Mouse (Mus musculus): ENCODE results near the gene Cux2. TPM values are rescaled to one million over a fixed set of nuclear protein-coding genes. Genes with fewer than 3 reads are reported as not detected.
A peak's percentile ranks its signal among the peaks of the same experiment; 100 is the strongest.

Gene Cux2
- polyA plus RNA-seq, 1 experiment: 0.62 TPM

DNA sequence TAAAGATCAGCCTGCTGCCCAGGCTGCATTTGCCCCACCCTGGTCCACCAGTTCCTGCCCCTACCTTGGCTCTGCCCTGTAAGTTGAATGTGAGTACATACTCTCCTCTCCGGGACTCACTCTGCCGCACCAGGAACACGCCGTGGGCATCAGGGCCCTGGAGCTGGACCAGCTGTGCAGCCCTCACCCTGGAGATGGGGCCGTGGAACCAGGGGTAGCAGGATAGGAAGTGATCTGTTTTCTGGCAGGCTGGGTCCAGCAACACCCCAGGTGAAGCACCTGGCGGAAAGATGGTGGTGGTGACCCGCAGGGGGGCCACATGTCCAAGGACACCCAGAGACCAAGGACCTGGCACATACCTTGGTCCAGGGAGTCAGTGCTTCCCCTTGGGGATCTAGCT is 231.5 kb downstream of the Cux2 start:
- H3K27me3 ChIP-seq (ENCODE audit: control insufficient read depth, insufficient read depth, insufficient read length): no peaks in the 10 kb centered on the region

DNA sequence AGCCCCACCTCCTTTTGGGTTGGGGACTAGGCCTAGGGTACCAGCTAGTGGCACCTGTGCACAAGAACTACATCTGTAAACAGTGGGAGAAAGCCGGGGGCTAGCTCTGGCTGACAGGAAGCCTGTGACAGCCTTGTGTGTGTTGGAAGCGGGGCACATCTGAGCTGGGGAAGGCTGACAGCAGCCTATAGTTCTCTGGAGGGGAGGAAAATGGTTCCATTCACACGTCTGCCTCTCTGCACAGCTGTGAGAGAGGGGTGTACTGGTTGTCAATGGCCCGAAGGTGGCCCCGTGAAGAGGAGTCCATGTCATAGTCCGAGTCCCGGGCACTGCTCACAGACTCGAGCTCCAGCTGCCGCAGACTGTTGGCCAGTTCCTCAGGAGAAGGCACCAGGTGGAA is 232.4 kb downstream of the Cux2 start:
- Histone ChIP-seq H3K27me3 (ENCODE audit: control insufficient read depth, insufficient read depth, insufficient read length) (no peaks in the 10 kb centered on the region), H3ac (ENCODE audit: control insufficient read depth, insufficient read length) (no peak overlapping the region), H3K79me2 (ENCODE audit: control insufficient read depth, insufficient read depth) (peaks cover 21% of the 10 kb centered on the region), H3K36me3 (ENCODE audit: control insufficient read depth, insufficient read depth) (peaks cover 65% of the 10 kb centered on the region), H3K4me3 (no peak overlapping the region), H3K4me2 (ENCODE audit: low read depth) (no peak overlapping the region)
- no peak for TF ChIP-seq MAX (IDR thresholded peaks at IDR 0.05; ENCODE audit: low read depth)
- TF ChIP-seq POLR2A (IDR thresholded peaks at IDR 0.05; ENCODE audit: insufficient read length, low read depth): peak; percentile 30
- TF ChIP-seq POLR2AphosphoS2 (IDR thresholded peaks at IDR 0.05; ENCODE audit: insufficient read length, low read depth): peak; percentile 44
- TF ChIP-seq TCF3 (IDR thresholded peaks at IDR 0.05; ENCODE audit: insufficient read length, low read depth): no peak

More for the DNA sequence above, 231.5 kb downstream of the Cux2 start:
- Histone ChIP-seq H3K4me2 (ENCODE audit: low read depth) (no peak overlapping the region), H3K79me2 (ENCODE audit: control insufficient read depth, insufficient read depth) (peaks cover 29% of the 10 kb centered on the region), H3ac (ENCODE audit: control insufficient read depth, insufficient read length) (no peak overlapping the region), H3K36me3 (ENCODE audit: control insufficient read depth, insufficient read depth) (peaks cover 59% of the 10 kb centered on the region), H3K4me3 (no peak overlapping the region)
- TF ChIP-seq POLR2A (IDR thresholded peaks at IDR 0.05; ENCODE audit: insufficient read length, low read depth) (peak; percentile 29), POLR2AphosphoS2 (IDR thresholded peaks at IDR 0.05; ENCODE audit: insufficient read length, low read depth) (no peak)

DNA sequence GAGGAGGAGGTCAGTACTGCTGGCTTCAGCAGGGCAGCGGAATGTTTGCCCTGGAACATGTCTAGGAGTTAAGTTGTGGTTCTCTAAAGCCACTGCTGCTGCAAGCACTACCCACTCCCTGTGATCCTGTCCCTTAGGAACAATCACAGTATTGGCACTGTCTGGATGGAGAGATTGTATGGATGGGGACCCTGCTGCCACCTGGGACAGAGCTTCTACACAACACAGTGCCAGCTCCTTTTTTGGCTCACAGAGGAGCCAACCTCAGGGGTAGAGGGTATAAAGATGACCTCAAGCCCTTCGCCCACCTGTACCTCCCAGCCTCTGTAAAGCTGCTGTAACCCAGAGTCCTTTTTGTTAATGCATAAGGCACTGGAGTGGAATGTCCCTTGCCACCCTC is 233.3 kb downstream of the Cux2 start:
- H3K27me3 ChIP-seq (ENCODE audit: control insufficient read depth, insufficient read depth, insufficient read length): no peaks in the 10 kb centered on the region
- TF ChIP-seq POLR2A (IDR thresholded peaks at IDR 0.05; ENCODE audit: insufficient read length, low read depth): peak; percentile 12
- peak; percentile 12 for TF ChIP-seq POLR2AphosphoS2 (IDR thresholded peaks at IDR 0.05; ENCODE audit: insufficient read length, low read depth)
- no peak for TF ChIP-seq TCF12 (IDR thresholded peaks at IDR 0.05; ENCODE audit: insufficient read depth, poor library complexity, severe bottlenecking)
- H3K79me2 ChIP-seq (ENCODE audit: control insufficient read depth, insufficient read depth): peaks cover 11% of the 10 kb centered on the region
- no peak overlapping the region for H3ac ChIP-seq (ENCODE audit: control insufficient read depth, insufficient read length)
- peaks cover 73% of the 10 kb centered on the region for H3K36me3 ChIP-seq (ENCODE audit: control insufficient read depth, insufficient read depth)
- H3K4me2 ChIP-seq (ENCODE audit: low read depth): no peak overlapping the region
- no peak overlapping the region for H3K4me3 ChIP-seq

DNA sequence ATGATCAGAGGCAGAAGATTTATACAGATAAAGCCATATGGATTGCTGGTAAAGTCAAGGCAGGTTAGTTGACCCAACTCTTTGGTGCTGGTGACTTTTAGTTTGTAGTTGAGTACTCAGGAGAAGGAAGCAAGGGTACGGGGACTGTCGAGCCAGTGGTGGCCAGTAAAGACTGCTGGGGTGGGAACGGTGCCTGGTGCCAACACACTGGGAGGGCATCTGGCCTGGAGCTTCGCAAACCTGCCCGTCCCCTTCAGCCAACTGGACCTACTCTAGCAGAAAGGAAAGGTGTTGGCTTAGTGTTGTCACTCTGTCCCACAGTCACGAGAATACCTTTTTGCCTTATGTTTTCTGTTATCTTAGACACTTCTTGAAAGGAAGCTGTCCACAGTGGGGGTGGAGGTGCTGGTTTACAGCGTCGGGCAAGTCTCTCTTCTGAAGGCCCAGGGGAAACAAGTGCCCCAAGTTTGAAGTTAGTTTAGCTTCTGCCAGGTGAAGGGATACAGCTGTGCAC is 234.0 kb downstream of the Cux2 start:
- Histone ChIP-seq H3K4me2 (ENCODE audit: low read depth) (no peak overlapping the region), H3ac (ENCODE audit: control insufficient read depth, insufficient read length) (no peak overlapping the region), H3K4me3 (no peak overlapping the region), H3K27me3 (ENCODE audit: control insufficient read depth, insufficient read depth, insufficient read length) (no peaks in the 10 kb centered on the region), H3K79me2 (ENCODE audit: control insufficient read depth, insufficient read depth) (peaks cover 7% of the 10 kb centered on the region), H3K36me3 (ENCODE audit: control insufficient read depth, insufficient read depth) (peaks cover 69% of the 10 kb centered on the region)
- TF ChIP-seq POLR2AphosphoS2 (IDR thresholded peaks at IDR 0.05; ENCODE audit: insufficient read length, low read depth): peak; percentile 89
- peak; percentile 40 for TF ChIP-seq POLR2A (IDR thresholded peaks at IDR 0.05; ENCODE audit: insufficient read length, low read depth)
- TF ChIP-seq MYOD1 (IDR thresholded peaks at IDR 0.05; ENCODE audit: control insufficient read depth in 1 of 3, insufficient read length in 2 of 3, low read depth in 2 of 3): no peak

DNA sequence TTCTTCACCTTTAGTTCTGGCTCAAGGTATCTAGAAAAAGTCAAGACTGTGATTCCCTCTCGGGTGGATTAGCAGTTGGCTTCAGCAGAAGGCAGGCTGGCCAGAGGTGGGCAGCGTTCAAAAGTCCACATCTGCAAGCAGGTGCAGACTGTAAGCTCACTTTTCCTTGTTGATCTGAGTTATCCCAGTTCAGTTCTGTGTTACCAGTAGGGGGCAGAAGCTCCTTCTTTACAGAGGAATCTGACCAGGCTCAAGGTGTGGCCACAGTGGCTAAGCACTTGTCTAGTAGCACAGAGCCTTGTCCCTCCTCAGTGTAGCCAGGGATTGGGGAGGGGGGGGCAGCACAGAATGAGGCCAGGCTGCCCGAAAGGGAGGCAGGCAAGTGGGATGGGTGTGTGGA is 234.8 kb downstream of the Cux2 start:
- no peak overlapping the region for H3K4me3 ChIP-seq
- peaks cover 65% of the 10 kb centered on the region for H3K36me3 ChIP-seq (ENCODE audit: control insufficient read depth, insufficient read depth)
- TF ChIP-seq MAX (IDR thresholded peaks at IDR 0.05; ENCODE audit: low read depth): no peak
- TF ChIP-seq REST (IDR thresholded peaks at IDR 0.05; ENCODE audit: insufficient read depth, insufficient read length): no peak
- TF ChIP-seq USF1 (IDR thresholded peaks at IDR 0.05; ENCODE audit: low read depth): no peak
- no peak for TF ChIP-seq CEBPB (IDR thresholded peaks at IDR 0.05; ENCODE audit: insufficient read depth, poor library complexity, severe bottlenecking)
- no peak for TF ChIP-seq SRF (IDR thresholded peaks at IDR 0.05; ENCODE audit: control insufficient read depth, insufficient read length, low read depth)
- TF ChIP-seq TCF3 (IDR thresholded peaks at IDR 0.05; ENCODE audit: insufficient read length, low read depth): no peak
- peak; percentile 54 for TF ChIP-seq POLR2AphosphoS2 (IDR thresholded peaks at IDR 0.05; ENCODE audit: insufficient read length, low read depth)
- peak; percentile 47 for TF ChIP-seq POLR2A (IDR thresholded peaks at IDR 0.05; ENCODE audit: insufficient read length, low read depth)
- TF ChIP-seq TCF12 (IDR thresholded peaks at IDR 0.05; ENCODE audit: insufficient read depth, poor library complexity, severe bottlenecking): no peak
- no peak for TF ChIP-seq MYOD1 (IDR thresholded peaks at IDR 0.05; ENCODE audit: control insufficient read depth in 1 of 3, insufficient read length in 2 of 3, low read depth in 2 of 3)
- no peak overlapping the region for H3ac ChIP-seq (ENCODE audit: control insufficient read depth, insufficient read length)
- H3K4me2 ChIP-seq (ENCODE audit: low read depth): no peak overlapping the region
- H3K79me2 ChIP-seq (ENCODE audit: control insufficient read depth, insufficient read depth): peaks cover 9% of the 10 kb centered on the region
- no peaks in the 10 kb centered on the region for H3K27me3 ChIP-seq (ENCODE audit: control insufficient read depth, insufficient read depth, insufficient read length)

DNA sequence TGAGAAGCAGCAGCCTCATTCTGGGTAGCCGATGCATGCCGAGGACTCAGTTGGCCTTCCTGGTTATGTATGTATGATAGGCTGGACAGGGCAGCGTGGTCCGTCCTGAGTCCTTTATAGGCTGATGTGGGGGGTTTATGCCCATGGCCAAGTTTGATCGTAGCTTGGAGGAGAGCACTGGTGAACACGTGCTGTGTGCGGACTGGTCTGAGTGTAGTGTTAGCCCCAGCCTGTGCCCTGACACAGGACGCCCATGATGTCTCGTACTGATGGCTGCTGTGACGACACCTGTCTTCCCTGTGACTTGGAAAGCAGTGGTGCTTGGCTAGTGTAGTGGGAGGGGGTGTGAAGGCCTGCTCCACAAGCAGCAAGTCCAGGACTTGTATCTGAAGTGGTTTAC is 236.2 kb downstream of the Cux2 start:
- H3K79me2 ChIP-seq (ENCODE audit: control insufficient read depth, insufficient read depth): peaks cover 20% of the 10 kb centered on the region
- H3K27me3 ChIP-seq (ENCODE audit: control insufficient read depth, insufficient read depth, insufficient read length): no peaks in the 10 kb centered on the region
- peaks cover 55% of the 10 kb centered on the region for H3K36me3 ChIP-seq (ENCODE audit: control insufficient read depth, insufficient read depth)

More for the DNA sequence above, 236.2 kb downstream of the Cux2 start:
- H3ac ChIP-seq (ENCODE audit: control insufficient read depth, insufficient read length): no peak overlapping the region
- no peak overlapping the region for H3K4me2 ChIP-seq (ENCODE audit: low read depth)
- peak in 1 of 3 experiments; percentile 8 for TF ChIP-seq MYOD1 (IDR thresholded peaks at IDR 0.05; ENCODE audit: control insufficient read depth in 1 of 3, insufficient read length in 2 of 3, low read depth in 2 of 3)
- no peak for TF ChIP-seq MYOG (IDR thresholded peaks at IDR 0.05; ENCODE audit: control insufficient read depth in 1 of 3, insufficient read depth in 1 of 3, insufficient read length in 2 of 3, low read depth in 2 of 3)
- TF ChIP-seq TCF3 (IDR thresholded peaks at IDR 0.05; ENCODE audit: insufficient read length, low read depth): no peak
- no peak for TF ChIP-seq E2F4 (IDR thresholded peaks at IDR 0.05; ENCODE audit: insufficient read depth)
- TF ChIP-seq MAX (IDR thresholded peaks at IDR 0.05; ENCODE audit: low read depth): no peak
- TF ChIP-seq POLR2AphosphoS2 (IDR thresholded peaks at IDR 0.05; ENCODE audit: insufficient read length, low read depth): peak; percentile 72
- peak; percentile 47 for TF ChIP-seq POLR2A (IDR thresholded peaks at IDR 0.05; ENCODE audit: insufficient read length, low read depth)
- no peak for TF ChIP-seq REST (IDR thresholded peaks at IDR 0.05; ENCODE audit: insufficient read depth, insufficient read length)
- H3K4me3 ChIP-seq: no peak overlapping the region

All from myocyte (in vitro differentiated cells).